Mouse (Mus musculus) cerebellum, postnatal 10 days (tissue): ENCODE results near the gene Crebbp.

Experiments used
- DNase-seq, 2 experiments: peaks; one replicate each; pipeline ENCODE4 v3.0.0; 2021; ENCODE audit warnings: mixed read lengths in 2 of 2

The Crebbp gene

GRCm38 (mm10) chr16:4040206-4040605 lies 173.6 kb downstream of the Crebbp start:
- no peak for DNase-seq

- DNase-seq: no peak
These were observed 176.1 kb downstream of the Crebbp start for GRCm38 (mm10) chr16:4037690-4038089.

GRCm38 (mm10) chr16:4036807-4037206 lies 177.0 kb downstream of the Crebbp start, which contains the start of gene Dnase1:
Dnase1 (plus strand) TSS chr16:4036942.
- DNase-seq: no peak

DNA sequence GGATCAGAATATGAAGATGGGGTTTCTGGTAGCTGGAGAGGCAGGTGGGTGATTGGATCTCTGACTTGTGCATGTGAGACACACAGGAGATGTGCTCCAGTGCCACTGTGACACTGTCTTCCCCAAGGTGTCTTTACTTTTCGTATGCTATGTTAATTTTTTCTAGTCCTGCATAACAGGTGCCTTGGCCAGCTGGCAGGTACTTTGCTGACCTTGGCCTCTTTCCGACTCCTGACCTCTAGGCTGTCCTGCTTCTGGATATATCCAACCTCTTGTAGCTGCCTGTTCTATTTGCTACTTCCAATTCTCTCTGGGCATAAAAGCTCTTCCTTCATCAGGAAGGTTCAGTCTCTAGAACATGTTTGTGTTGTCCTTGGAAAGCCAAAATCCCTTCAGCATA lies 178.2 kb downstream of the Crebbp start:
- no peak for DNase-seq

- DNase-seq: no peak
These were observed 179.3 kb downstream of the Crebbp start for GRCm38 (mm10) chr16:4034476-4034875.

GRCm38 (mm10) chr16:4033971-4034370 lies 179.8 kb downstream of the Crebbp start:
- no peak for DNase-seq

GRCm38 (mm10) chr16:4032341-4032748 lies 181.5 kb downstream of the Crebbp start:
- no peak for DNase-seq

- DNase-seq: no peak
These were observed 182.1 kb downstream of the Crebbp start for GRCm38 (mm10) chr16:4031441-4032274.
